Mouse (Mus musculus) midbrain, embryonic 13.5 days (tissue): ENCODE results near the gene Cradd. TPM values are rescaled to one million over a fixed set of nuclear protein-coding genes. Genes with fewer than 3 reads are reported as not detected.

Experiments used
- ATAC-seq: fragments of 200-750 bp; cut with Nextera tagmentation; 2 replicates; pipeline ENCODE4 v1.8.0; 2017; ENCODE audit warnings: mild to moderate bottlenecking, moderate TSS enrichment, moderate library complexity
- H3K27ac ChIP-seq: fragments of 300-500 bp; sonication (generic); 2 replicates; pipeline ENCODE4 v1.5.1; 2015; ENCODE audit warnings: inconsistent platforms, mild to moderate bottlenecking, moderate library complexity
- H3K27me3 ChIP-seq: fragments of 300-500 bp; sonication (generic); 2 replicates; pipeline ENCODE4 v1.6.1; 2015; ENCODE audit warnings: mild to moderate bottlenecking, inconsistent platforms
- H3K36me3 ChIP-seq: fragments of 300-500 bp; sonication (generic); 2 replicates; pipeline ENCODE4 v1.6.1; 2015; ENCODE audit warnings: mild to moderate bottlenecking, inconsistent platforms
- H3K4me1 ChIP-seq: fragments of 300-500 bp; sonication (generic); replicated peaks from 2 replicates; pipeline ENCODE4 v1.6.1; 2015; ENCODE audit warnings: inconsistent platforms
- H3K4me2 ChIP-seq: fragments of 300-500 bp; sonication (generic); replicated peaks from 2 replicates; pipeline ENCODE4 v1.6.1; 2015; ENCODE audit warnings: moderate library complexity, mild to moderate bottlenecking, inconsistent platforms
- H3K4me3 ChIP-seq: fragments of 300-500 bp; sonication (generic); replicated peaks from 2 replicates; pipeline ENCODE4 v1.5.1; 2015; ENCODE audit warnings: mild to moderate bottlenecking, inconsistent platforms
- H3K9ac ChIP-seq: fragments of 300-500 bp; sonication (generic); replicated peaks from 2 replicates; pipeline ENCODE4 v1.6.1; 2015; ENCODE audit warnings: mild to moderate bottlenecking, inconsistent platforms
- H3K9me3 ChIP-seq: fragments of 300-500 bp; sonication (generic); 2 replicates; pipeline ENCODE4 v1.6.1; 2016; ENCODE audit warnings: mild to moderate bottlenecking, inconsistent platforms
- whole genome bisulfite sequencing: fragments of 180-500 bp; shearing (Covaris S2); methylation state at CpG from one replicate; pipeline ENCODE4 v1.1.7; 2015; 5-methylcytosine and 5-hydroxymethylcytosine counted together
- polyA plus RNA-seq: library from polyadenylated mRNA; unstranded; fragments of >200 nt; fragmentation: Nextera tagmentation; extraction: Ambion mirVana; gene quantifications from 2 replicates; pipeline ENCODE4 v1.2.1, GENCODE M21; 2015

The Cradd gene
- polyA plus RNA-seq, 1 experiment from 2014 or later: 10.7 TPM

DNA sequence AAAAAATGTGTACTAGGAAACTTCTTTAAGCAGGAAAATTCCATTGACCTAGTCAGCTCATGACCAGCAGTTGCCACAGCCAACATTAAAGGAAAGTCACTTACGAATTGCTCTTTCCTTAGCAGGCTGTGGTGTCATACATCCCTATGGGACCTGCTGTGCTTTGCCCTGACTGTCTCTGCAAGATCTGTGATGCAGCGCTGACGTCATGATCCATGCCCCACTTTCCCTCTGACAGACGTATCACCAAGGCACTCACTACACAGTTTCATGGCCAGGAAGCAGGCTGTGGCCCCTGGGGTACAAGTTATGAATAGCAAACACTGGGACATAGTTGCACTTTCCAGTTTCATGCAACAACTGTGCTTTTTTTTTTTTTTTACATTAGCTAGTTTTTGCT, 113.8 kb downstream of the Cradd start:
- Histone ChIP-seq H3K4me1 (0 out of 2 replicates have a peak, but pooled peaks cover 5% of the 10 kb centered on the region), H3K36me3 (no peaks in the 10 kb centered on the region), H3K27ac (no peak overlapping the region), H3K9ac (no peak overlapping the region), H3K9me3 (no peaks in the 10 kb centered on the region), H3K4me2 (no peak overlapping the region), H3K4me3 (no peak overlapping the region), H3K27me3 (no peaks in the 10 kb centered on the region)
- 76% methylated on average over 4 of the region's 4 CpGs for WGBS
- ATAC-seq: no peak

DNA sequence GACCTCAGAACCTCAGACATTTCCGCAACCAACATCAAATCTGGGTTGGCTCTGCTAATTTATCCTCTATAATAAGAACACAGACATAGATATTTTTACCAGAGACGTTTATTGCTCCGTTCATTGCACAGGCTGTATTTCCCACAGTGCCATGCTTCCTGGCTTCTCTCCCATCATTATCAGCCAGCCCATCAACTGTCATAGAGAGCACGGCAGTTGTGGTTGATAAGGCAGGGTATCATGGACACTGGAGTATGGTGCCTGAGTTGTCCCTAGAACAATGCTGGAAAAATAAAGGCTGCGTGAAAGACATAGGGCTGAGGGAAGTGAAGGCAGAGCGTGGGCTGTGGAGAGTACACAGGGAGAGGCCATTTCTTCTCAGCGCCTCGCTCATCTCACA, 116.5 kb downstream of the Cradd start:
- Histone ChIP-seq H3K9ac (no peak overlapping the region), H3K27ac (no peak overlapping the region), H3K4me2 (no peak overlapping the region), H3K9me3 (no peaks in the 10 kb centered on the region), H3K36me3 (no peaks in the 10 kb centered on the region), H3K4me3 (no peak overlapping the region), H3K27me3 (no peaks in the 10 kb centered on the region), H3K4me1 (0 out of 2 replicates have a peak, but pooled peaks cover 5% of the 10 kb centered on the region)
- no peak for ATAC-seq
- 94% methylated on average over 8 of the region's 8 CpGs for WGBS

DNA sequence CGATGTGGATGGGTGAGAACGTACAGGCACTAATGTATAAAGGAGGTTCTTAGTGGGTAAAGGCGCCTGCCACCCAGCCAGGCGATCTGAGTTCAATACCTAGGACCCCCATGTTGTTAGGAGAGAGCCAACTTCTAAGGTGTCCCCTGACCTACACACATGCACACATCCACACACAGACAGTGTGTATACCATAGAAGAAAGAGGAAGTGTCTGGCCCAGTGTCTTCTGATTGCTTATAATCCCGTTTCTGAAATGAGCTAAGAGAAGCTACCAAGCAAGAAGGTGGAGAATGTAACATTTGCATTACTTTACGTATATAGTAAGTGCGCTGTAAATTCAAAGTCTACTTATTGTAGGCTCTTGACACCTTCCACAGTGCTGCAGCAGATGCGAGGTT, 122.4 kb downstream of the Cradd start:
- Histone ChIP-seq H3K4me2 (no peak overlapping the region), H3K27me3 (no peaks in the 10 kb centered on the region), H3K36me3 (no peaks in the 10 kb centered on the region), H3K9me3 (no peaks in the 10 kb centered on the region), H3K27ac (no peak overlapping the region), H3K4me3 (no peak overlapping the region), H3K9ac (no peak overlapping the region), H3K4me1 (no peaks in the 10 kb centered on the region)
- ATAC-seq: no peak
- whole genome bisulfite sequencing: 88% methylated on average over 8 of the region's 8 CpGs

DNA sequence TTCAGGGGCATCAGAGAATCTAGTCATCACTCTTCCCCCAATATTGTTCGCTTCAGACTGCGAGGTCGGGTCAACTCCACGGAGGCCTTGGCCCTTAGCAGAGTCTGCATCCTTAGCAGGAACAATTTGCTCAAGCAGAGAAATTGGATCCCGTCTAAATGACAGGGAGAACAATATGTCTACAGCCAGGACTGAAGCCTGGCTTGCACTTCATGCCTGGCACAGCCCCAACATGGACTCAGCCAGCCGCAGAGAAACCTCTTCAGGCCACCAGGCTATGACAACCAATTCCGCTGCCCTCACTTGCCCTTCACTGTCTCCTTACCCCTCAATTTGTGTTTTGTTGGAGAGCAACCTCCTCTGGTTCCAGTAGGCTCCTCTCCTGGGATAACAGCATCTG, 123.6 kb downstream of the Cradd start:
- H3K9ac ChIP-seq: no peak overlapping the region
- no peak overlapping the region for H3K27ac ChIP-seq
- 57% methylated on average over 7 of the region's 7 CpGs for WGBS
- no peak for ATAC-seq
- H3K9me3 ChIP-seq: no peaks in the 10 kb centered on the region
- no peaks in the 10 kb centered on the region for H3K36me3 ChIP-seq
- H3K27me3 ChIP-seq: no peaks in the 10 kb centered on the region
- no peaks in the 10 kb centered on the region for H3K4me1 ChIP-seq
- H3K4me2 ChIP-seq: no peak overlapping the region
- no peak overlapping the region for H3K4me3 ChIP-seq

DNA sequence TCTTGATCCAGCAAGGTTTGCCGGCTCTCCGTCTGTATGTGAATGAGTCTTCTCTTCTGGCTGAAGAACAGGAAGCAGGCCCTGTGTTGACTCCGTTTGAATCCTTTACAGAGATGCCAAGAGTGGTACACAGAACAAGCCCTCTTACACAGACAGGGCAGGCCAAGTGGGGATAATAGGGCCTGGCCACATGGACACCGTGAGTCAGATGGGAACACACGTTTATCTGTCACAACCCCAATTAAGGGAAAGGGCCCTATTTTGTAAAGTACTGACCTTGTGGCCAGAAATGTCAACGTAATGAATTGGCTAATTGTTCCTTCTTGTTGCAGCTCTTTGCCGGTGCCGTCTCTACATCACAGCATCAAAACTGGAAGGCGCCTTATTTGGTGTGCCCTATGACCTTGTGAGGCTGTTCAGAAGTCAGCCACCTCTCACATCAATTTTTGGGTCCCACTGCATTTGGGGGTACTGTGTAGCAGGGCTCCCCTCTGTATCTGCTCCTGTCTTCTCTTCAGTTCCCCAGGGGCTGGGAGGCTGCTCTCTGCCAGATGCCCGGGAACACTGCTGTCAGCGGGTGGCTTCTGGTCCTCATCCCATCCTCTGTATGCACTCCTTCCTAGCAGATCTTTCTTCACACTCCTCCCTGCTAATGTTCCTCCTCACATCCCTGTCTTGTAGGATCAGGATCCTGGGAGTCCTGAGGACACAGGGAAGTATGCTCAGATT, 124.2 kb downstream of the Cradd start:
- 68% methylated on average over 11 of the region's 11 CpGs for WGBS
- ATAC-seq: no peak

DNA sequence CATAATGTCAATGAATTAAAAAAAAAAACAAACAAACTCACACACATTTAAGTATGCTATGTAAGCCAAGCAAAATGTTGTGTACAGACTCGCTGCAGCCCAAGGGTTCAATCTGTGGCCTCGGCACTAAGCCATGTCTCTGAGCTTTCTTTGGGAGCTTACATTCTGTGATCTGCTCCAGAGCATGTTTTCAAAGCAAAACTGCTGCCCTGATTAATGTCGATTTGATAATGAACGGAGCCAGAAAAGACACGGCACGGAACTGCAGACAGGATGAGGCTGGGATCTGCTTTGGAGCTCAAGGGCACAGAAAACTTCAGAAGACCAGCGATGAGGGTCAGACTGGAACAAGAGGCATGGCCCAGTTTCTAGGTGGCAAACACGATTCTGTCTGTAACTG, 126.6 kb downstream of the Cradd start:
- WGBS: 88% methylated on average over 8 of the region's 8 CpGs
- H3K9ac ChIP-seq: no peak overlapping the region
- H3K4me1 ChIP-seq: no peaks in the 10 kb centered on the region
- no peaks in the 10 kb centered on the region for H3K27me3 ChIP-seq
- no peaks in the 10 kb centered on the region for H3K36me3 ChIP-seq
- H3K4me3 ChIP-seq: no peak overlapping the region
- no peaks in the 10 kb centered on the region for H3K9me3 ChIP-seq
- ATAC-seq: no peak
- no peak overlapping the region for H3K27ac ChIP-seq
- no peak overlapping the region for H3K4me2 ChIP-seq

More for the DNA sequence above, 124.2 kb downstream of the Cradd start:
- H3K27me3 ChIP-seq: no peaks in the 10 kb centered on the region
- no peaks in the 10 kb centered on the region for H3K9me3 ChIP-seq
- no peak overlapping the region for H3K9ac ChIP-seq
- no peak overlapping the region for H3K27ac ChIP-seq
- no peaks in the 10 kb centered on the region for H3K4me1 ChIP-seq
- no peaks in the 10 kb centered on the region for H3K36me3 ChIP-seq
- H3K4me2 ChIP-seq: no peak overlapping the region
- H3K4me3 ChIP-seq: no peak overlapping the region

DNA sequence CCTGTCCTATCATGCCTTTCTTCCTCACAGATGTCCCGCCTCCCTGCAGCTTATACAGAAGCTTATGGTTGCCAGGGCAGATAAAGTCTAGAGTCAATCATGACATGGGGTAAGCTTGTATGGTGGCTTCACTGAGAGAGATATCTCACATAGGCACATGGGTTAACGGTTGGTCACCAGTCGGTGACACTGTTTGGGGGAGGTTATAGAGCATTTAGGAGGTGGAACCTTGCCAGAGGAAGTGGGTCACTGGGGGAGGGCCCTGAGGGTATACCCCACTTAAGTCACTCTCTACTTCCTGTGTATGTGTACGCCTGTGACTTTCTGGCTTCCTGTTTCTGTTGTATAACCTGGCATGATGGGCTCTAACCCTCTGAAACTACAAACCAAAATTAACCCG, 128.2 kb downstream of the Cradd start:
- no peak for ATAC-seq
- Histone ChIP-seq H3K4me2 (no peak overlapping the region), H3K4me3 (no peak overlapping the region), H3K36me3 (no peaks in the 10 kb centered on the region), H3K9ac (no peak overlapping the region), H3K27me3 (no peaks in the 10 kb centered on the region), H3K9me3 (no peaks in the 10 kb centered on the region), H3K4me1 (no peaks in the 10 kb centered on the region), H3K27ac (no peak overlapping the region)
- 90% methylated on average over 5 of the region's 5 CpGs for WGBS

DNA sequence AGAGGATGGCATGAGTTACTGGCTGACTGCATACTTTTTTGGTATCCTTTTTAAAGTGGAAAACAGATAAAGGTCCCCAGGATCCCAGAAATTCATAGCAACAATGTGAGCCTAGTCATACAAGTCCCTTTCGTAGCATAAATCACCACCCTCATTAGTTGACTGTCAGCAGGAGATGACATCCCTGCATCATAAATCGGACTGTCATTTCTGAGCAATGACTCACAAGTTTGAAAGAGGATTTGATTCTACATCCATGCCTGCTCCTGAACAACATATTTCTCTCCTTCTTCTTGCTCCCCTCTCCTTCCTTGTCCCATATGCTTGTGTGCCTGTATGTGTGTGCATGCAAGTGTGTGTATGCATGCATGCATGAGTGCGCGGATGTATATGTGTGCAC, 129.2 kb downstream of the Cradd start:
- Histone ChIP-seq H3K4me2 (no peak overlapping the region), H3K9ac (no peak overlapping the region), H3K4me1 (no peaks in the 10 kb centered on the region), H3K4me3 (no peak overlapping the region), H3K27ac (no peak overlapping the region), H3K36me3 (no peaks in the 10 kb centered on the region), H3K27me3 (no peaks in the 10 kb centered on the region), H3K9me3 (no peaks in the 10 kb centered on the region)
- no peak for ATAC-seq
- 96% methylated on average over 4 of the region's 4 CpGs for WGBS

DNA sequence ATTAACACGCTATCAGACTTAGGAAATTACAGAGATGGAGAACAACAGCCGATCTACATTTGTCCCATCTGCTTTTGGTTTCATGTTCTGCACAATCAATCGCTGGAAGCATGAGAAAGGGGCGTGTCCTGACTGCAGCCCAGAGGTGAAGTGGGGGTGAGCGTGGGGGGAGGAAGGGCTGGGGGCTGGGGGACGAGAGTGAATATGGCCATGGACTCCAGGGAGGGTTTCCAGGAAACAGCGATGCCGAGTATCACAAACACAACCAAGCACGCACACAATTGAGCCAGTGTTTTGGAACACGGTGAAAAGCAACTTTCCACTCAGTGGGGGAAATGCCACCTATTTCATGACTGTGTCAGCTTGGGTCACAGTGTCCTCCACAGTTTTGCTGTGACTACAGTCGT, 130.1 kb downstream of the Cradd start:
- Histone ChIP-seq H3K9me3 (no peaks in the 10 kb centered on the region; the same call in 1 of the 2 replicates), H3K9ac (no peak overlapping the region), H3K4me2 (no peak overlapping the region), H3K27ac (no peak overlapping the region), H3K36me3 (no peaks in the 10 kb centered on the region), H3K27me3 (no peaks in the 10 kb centered on the region), H3K4me1 (no peaks in the 10 kb centered on the region), H3K4me3 (no peak overlapping the region)
- no peak for ATAC-seq
- WGBS: 79% methylated on average over 11 of the region's 11 CpGs

DNA sequence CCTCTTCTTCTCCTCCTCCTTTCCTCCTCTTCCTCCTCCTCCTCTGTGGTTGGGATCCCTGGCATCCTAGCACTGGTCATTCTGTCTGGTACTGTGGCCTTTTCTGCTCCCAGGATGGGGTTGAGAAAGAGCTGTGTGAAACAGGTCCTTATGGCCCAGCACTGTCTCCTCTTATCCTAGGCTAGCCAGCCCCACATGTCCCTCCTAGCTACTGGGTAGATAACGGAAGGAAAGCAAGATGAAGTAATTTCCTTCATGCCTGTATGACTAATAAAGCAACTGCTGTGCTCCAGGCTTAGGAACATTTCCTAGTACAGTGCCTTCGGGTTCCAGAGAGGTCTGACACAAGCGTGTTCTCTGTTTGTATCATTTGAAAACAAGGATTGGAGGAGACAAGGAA, 132.1 kb downstream of the Cradd start:
- no peaks in the 10 kb centered on the region for H3K36me3 ChIP-seq
- no peak for ATAC-seq
- H3K4me3 ChIP-seq: no peak overlapping the region
- no peaks in the 10 kb centered on the region; the same call in 1 of the 2 replicates for H3K9me3 ChIP-seq
- no peak overlapping the region for H3K4me2 ChIP-seq
- no peak overlapping the region for H3K27ac ChIP-seq
- no peaks in the 10 kb centered on the region for H3K27me3 ChIP-seq
- H3K9ac ChIP-seq: no peak overlapping the region
- 89% methylated on average over 3 of the region's 3 CpGs for WGBS
- H3K4me1 ChIP-seq: no peaks in the 10 kb centered on the region

DNA sequence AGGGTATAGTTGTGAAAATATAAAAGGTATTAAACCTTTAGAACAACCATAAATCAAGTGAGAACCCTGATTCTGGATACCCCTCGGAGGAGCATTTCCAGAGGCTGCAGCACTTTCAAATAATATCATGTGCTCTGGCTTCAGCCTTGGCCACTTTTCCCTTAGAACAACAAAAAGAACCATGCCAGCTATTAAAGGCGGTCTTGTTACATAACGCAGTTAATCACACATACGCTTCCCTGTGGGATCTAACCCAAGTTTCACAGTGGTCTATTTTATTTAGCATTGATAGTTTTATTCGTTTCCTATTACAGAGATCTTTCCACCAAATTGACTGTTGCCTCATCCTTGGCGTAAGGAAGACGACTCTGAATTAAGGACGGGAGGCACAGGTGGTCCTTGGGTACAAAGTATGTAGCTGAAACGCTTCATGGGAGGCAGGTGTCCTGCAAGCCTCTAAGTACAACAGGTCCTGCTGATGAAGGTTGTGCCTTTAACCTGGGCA, 132.7 kb downstream of the Cradd start:
- H3K9me3 ChIP-seq: no peaks in the 10 kb centered on the region; the same call in 1 of the 2 replicates
- no peaks in the 10 kb centered on the region for H3K4me1 ChIP-seq
- 92% methylated on average over 9 of the region's 9 CpGs for WGBS
- ATAC-seq: no peak
- no peaks in the 10 kb centered on the region for H3K27me3 ChIP-seq
- no peaks in the 10 kb centered on the region for H3K36me3 ChIP-seq
- no peak overlapping the region for H3K27ac ChIP-seq
- H3K9ac ChIP-seq: no peak overlapping the region
- no peak overlapping the region for H3K4me2 ChIP-seq
- H3K4me3 ChIP-seq: no peak overlapping the region

DNA sequence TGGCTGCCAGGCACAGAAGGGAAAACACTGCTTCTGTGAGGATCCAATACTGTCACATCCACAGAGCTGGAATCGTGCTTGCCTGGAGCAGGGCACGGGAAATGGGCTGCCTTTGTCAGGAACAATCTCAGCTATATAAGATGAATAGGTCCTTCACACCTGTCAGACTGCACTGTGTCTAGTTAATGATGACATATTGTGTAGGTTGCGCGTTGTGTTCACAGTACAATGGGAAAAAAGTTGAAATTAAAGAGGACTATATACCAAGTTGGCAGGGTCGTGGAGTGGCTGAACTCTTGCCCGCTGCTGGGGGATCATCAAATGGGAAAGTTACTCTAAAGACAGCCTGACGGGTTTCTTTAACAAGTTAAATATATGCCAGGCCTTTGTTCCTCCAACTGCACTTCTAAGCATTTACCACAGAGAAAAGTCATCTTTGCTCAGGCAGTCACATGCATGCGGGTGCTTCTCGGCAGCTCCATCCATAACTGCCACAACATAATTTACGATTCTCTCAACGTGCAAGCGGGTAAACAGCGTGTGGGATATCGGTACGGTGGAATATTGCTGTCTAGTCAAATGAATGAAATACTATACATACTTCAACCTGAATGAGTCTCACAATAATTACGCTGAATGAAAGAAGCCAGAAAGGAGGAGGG, 134.3 kb downstream of the Cradd start:
- no peak overlapping the region for H3K4me3 ChIP-seq
- H3K4me2 ChIP-seq: no peak overlapping the region
- H3K36me3 ChIP-seq: no peaks in the 10 kb centered on the region
- no peak overlapping the region for H3K27ac ChIP-seq
- H3K27me3 ChIP-seq: no peaks in the 10 kb centered on the region
- WGBS: 84% methylated on average over 16 of the region's 16 CpGs
- no peak overlapping the region for H3K9ac ChIP-seq
- no peaks in the 10 kb centered on the region for H3K4me1 ChIP-seq
- H3K9me3 ChIP-seq: no peaks in the 10 kb centered on the region; the same call in 1 of the 2 replicates
- ATAC-seq: no peak
